Mouse (Mus musculus) hematopoietic stem cell, adult 5-6 weeks (primary cell): ENCODE measurements around the gene Tmem121b. TPM values are rescaled to one million over a fixed set of nuclear protein-coding genes. Genes with fewer than 3 reads are reported as not detected.

Experiments
- ATAC-seq, 2 experiments: fragments of 125-278 bp in 1 of 2; replicated peaks in 1 of 2; 2 replicates each; pipeline ENCODE4 v1.8.0; 2016 to 2017; ENCODE audit warnings: inconsistent platforms in 2 of 2, mild to moderate bottlenecking in 2 of 2, moderate number of reproducible peaks in 2 of 2, low read depth in 1 of 2, moderate TSS enrichment in 1 of 2; ENCODE audit not compliant: low FRiP score in 2 of 2, poor library complexity in 2 of 2, severe bottlenecking in 2 of 2, insufficient read depth in 1 of 2, low TSS enrichment in 1 of 2
- total RNA-seq: library from RNA; stranded (forward); fragments of 172-1452, 232-1000 nt; gene quantifications from 2 replicates; pipeline ENCODE4 v1.2.3, GENCODE M21; 2017

Tmem121b gene
- total RNA-seq, 1 experiment from 2014 or later: 2.8 TPM

- ATAC-seq: peak; percentile 54 to 75
Measured at GRCm38 (mm10) chr6:120452384-120453102, 41.1 kb downstream of the Tmem121b start.

- ATAC-seq: no peak
Measured at GRCm38 (mm10) chr6:120450208-120450607, 43.4 kb downstream of the Tmem121b start.

- ATAC-seq: no peak
Measured at GRCm38 (mm10) chr6:120443363-120444355, 49.9 kb downstream of the Tmem121b start.

- ATAC-seq: no peak
Measured at GRCm38 (mm10) chr6:120442171-120442749, 51.3 kb downstream of the Tmem121b start.

Other genes with a start within 250 kb of the Tmem121b start
- gene D330020A13Rik, start 199.4 kb downstream of the Tmem121b start, total RNA-seq: not detected in 2 replicates
- gene B4galnt3, start 199.2 kb downstream of the Tmem121b start, total RNA-seq: not detected in 2 replicates
- gene Kdm5a, start 129.7 kb downstream of the Tmem121b start, total RNA-seq: 186 and 233 TPM in 2 replicates
- 39.6 and 49.3 TPM in 2 replicates for gene Ccdc77, start 129.4 kb downstream of the Tmem121b start, total RNA-seq
- gene Il17ra, start 30.6 kb downstream of the Tmem121b start, total RNA-seq: 44.6 and 77.6 TPM in 2 replicates
- 11.9 and 17.4 TPM in 2 replicates for gene Hdhd5, start 37.5 kb upstream of the Tmem121b start, total RNA-seq
- 0.50 and 0.56 TPM in 2 replicates for gene Cecr2, start 172.6 kb upstream of the Tmem121b start, total RNA-seq